Mouse (Mus musculus) ES-E14 (cell line): ENCODE data around the gene Cxcl15. TPM values are rescaled to one million over a fixed set of nuclear protein-coding genes. Genes with fewer than 3 reads are reported as not detected.

Experiments used
- DNase-seq: peaks from one replicate; pipeline ENCODE4 v3.0.0-alpha.2; 2013; ENCODE audit warnings: low read depth, low spot score
- H3K27ac ChIP-seq: 2 replicates; pipeline ENCODE4 v1.5.1; 2012; ENCODE audit warnings: low read depth, mild to moderate bottlenecking, low read length, moderate library complexity, mixed read lengths; ENCODE audit not compliant: poor library complexity, insufficient read depth, severe bottlenecking
- H3K36me3 ChIP-seq: 2 replicates; pipeline ENCODE4 v1.6.1; 2012; ENCODE audit warnings: mild to moderate bottlenecking, low read length, moderate library complexity, mixed read lengths; ENCODE audit not compliant: control insufficient read depth, poor library complexity, insufficient read depth, severe bottlenecking
- H3K4me1 ChIP-seq, 2 experiments: fragments of 150-350 bp in 1 of 2; sonication (generic) in 1 of 2; 2 replicates each; pipeline ENCODE4 v1.6.1; 2012; ENCODE audit warnings: low read length in 2 of 2, mild to moderate bottlenecking in 1 of 2, mixed read lengths in 1 of 2; ENCODE audit not compliant: control insufficient read depth in 2 of 2, insufficient read depth in 2 of 2, poor library complexity in 1 of 2
- H3K4me3 ChIP-seq, 2 experiments: fragments of 150-350 bp in 1 of 2; sonication (generic) in 1 of 2; 2 replicates each; pipeline ENCODE4 v1.5.1; 2012; ENCODE audit warnings: low read length in 2 of 2, low read depth in 1 of 2, mild to moderate bottlenecking in 1 of 2, mixed read lengths in 1 of 2; ENCODE audit not compliant: insufficient read depth in 1 of 2, poor library complexity in 1 of 2, severe bottlenecking in 1 of 2
- H3K9ac ChIP-seq: 2 replicates; pipeline ENCODE4 v1.6.1; 2012; ENCODE audit warnings: low read depth, mild to moderate bottlenecking, low read length, mixed read lengths; ENCODE audit not compliant: poor library complexity, insufficient read depth, severe bottlenecking
- H3K9me3 ChIP-seq: fragments of 150-350 bp; sonication (generic); 2 replicates; pipeline ENCODE4 v1.6.1; 2012; ENCODE audit warnings: low read depth, mild to moderate bottlenecking, low read length; ENCODE audit not compliant: control insufficient read depth, insufficient read depth
- CHD2 ChIP-seq: IDR thresholded peaks from 2 replicates; pipeline ENCODE4 v1.6.1; 2014; ENCODE audit warnings: mild to moderate bottlenecking, low read depth, low read length, inconsistent platforms
- HCFC1 ChIP-seq: IDR thresholded peaks from 2 replicates; pipeline ENCODE4 v1.6.1; 2012; ENCODE audit warnings: low read length, inconsistent platforms, borderline replicate concordance; ENCODE audit not compliant: insufficient read depth
- MAFK ChIP-seq: IDR thresholded peaks from 2 replicates; pipeline ENCODE4 v1.6.1; 2014; ENCODE audit warnings: mild to moderate bottlenecking, low read depth, low read length, inconsistent platforms; ENCODE audit not compliant: insufficient read depth
- ZC3H11A ChIP-seq: IDR thresholded peaks from 2 replicates; pipeline ENCODE4 v1.6.1; 2012; ENCODE audit warnings: low read depth, mild to moderate bottlenecking, inconsistent platforms, low read length, borderline replicate concordance
- ZNF384 ChIP-seq: IDR thresholded peaks from 2 replicates; pipeline ENCODE4 v1.6.1; 2012; ENCODE audit warnings: low read depth, low read length, inconsistent platforms
- in situ Hi-C, 2 experiments: fragments of 600-800 bp; cut with MboI; formaldehyde crosslinking; loops; one replicate each; pipeline ENCODE4 v1.15.1; 2025; ENCODE audit warnings: low sequenced_read_pairs in 2 of 2, inconsistent platforms in 1 of 2; ENCODE audit not compliant: unreplicated experiment in 2 of 2
- total RNA-seq: library from RNA; depleted of rRNA; stranded (reverse); fragments of 300-350 nt; gene quantifications from 2 replicates; pipeline ENCODE4 v1.2.3, GENCODE M21; 2012

Gene Cxcl15
- total RNA-seq, 1 experiment: not detected

DNA sequence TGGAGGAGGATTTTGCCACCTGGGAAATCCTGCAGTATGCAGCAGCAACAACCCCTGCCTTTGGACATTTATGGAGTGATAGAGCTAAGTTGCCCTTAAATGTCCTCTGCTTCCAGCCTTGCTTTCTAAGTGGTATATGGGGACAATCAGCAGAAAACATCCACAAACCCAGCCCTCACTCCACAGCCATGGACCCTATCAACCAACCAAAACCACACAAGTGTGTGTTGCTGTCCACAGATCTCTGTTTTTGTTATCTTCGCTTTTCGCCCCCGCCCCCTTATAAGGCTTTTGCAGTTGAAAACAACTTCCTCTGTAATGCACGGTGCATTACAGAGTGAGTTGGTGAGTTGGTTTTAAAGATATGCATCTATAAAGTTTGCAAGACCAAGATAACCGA lies 18.8 kb upstream of the Cxcl15 start:
- no peaks in the 10 kb centered on the region for H3K36me3 ChIP-seq
- TF ChIP-seq MAFK (no peak), HCFC1 (no peak), ZC3H11A (no peak)
- DNase-seq: no peak
- H3K4me1 ChIP-seq: peaks cover 0 to 9% of the 10 kb centered on the region in 2 experiments; a peak in 2 of 4 replicates
- no peak overlapping the region for H3K27ac ChIP-seq
- H3K4me3 ChIP-seq: no peak overlapping the region
- no peaks in the 10 kb centered on the region for H3K9me3 ChIP-seq
- H3K9ac ChIP-seq: no peak overlapping the region
- in situ Hi-C loops: loop anchor here in 1 of 2 experiments (25.0 kb wide), 1 partner anchor 113 kb away; no protein-coding TSS in a partner anchor

DNA sequence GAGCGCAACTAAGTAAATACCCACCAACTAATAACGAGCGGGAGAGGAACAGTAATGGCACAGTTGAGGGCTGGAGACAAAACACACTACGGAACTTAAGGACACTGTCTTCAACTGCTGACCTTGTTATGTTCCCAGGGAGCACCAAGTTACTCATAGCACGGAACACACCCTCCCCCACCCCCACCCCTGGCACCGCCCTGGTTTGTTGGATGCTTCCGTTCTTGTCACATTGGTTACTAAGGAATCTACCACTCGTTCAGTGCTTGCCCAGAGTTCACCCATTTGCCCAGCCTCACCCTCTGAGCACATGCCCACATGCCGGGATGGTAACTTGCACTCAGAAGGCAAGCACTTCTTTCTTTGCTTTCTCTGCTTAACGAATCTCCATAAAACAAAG lies 16.7 kb upstream of the Cxcl15 start:
- Histone ChIP-seq H3K9me3 (no peaks in the 10 kb centered on the region), H3K27ac (no peak overlapping the region), H3K4me3 (no peak overlapping the region), H3K36me3 (no peaks in the 10 kb centered on the region), H3K9ac (no peak overlapping the region), H3K4me1 (peaks cover 0 to 9% of the 10 kb centered on the region in 2 experiments; a peak in 2 of 4 replicates)
- TF ChIP-seq ZC3H11A: no peak
- TF ChIP-seq HCFC1: no peak
- no peak for TF ChIP-seq ZNF384
- no peak for TF ChIP-seq MAFK
- no peak for TF ChIP-seq CHD2
- in situ Hi-C loops: loop anchor here in 1 of 2 experiments (25.0 kb wide), 1 partner anchor 115 kb away; no protein-coding TSS in a partner anchor
- DNase-seq: no peak

DNA sequence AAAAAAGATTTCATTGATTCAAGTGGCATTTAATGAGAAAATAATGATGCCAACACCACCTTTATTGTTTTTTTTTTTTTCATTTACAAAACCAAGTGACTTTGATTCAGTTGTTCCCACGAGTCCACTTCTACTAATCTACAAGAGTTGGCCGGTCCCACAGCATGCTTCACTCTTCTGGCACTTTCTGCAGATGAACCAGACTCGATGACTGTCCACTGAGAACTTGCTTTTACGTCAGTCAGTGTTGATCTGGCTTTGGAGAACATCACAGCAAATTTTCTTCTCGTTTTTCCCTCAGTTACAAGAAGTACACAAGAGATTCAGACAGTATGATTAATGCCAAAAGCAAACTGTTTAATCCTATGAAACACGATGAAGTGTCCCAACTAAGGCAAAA lies 15.5 kb upstream of the Cxcl15 start:
- Histone ChIP-seq H3K4me3 (no peak overlapping the region), H3K27ac (no peak overlapping the region), H3K9me3 (no peaks in the 10 kb centered on the region), H3K9ac (no peak overlapping the region), H3K4me1 (peaks cover 0 to 9% of the 10 kb centered on the region in 2 experiments; a peak in 2 of 4 replicates), H3K36me3 (no peaks in the 10 kb centered on the region)
- no peak for DNase-seq
- TF ChIP-seq ZNF384 (no peak), ZC3H11A (no peak), CHD2 (no peak), MAFK (no peak), HCFC1 (no peak)
- in situ Hi-C loops: loop anchor here in 1 of 2 experiments (25.0 kb wide), 1 partner anchor 117 kb away; no protein-coding TSS in a partner anchor

DNA sequence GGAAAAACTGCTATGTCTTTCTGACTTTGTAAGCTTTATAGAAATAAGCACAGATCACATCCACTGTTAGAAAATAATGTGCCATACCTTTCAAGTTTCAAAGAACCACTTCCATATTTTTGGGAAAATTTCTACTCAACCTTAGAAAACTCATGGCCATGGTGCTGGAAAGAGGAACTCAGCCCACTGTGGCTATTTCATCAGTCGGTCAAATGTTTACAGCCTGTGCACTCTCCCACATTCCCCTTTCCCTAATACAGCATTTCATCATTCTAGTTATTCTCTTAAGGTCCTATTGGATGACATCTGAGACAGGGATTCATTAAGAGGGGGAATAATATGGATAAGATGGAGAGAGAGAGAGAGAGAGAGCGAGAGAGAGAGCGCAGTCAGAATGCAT lies 10.6 kb upstream of the Cxcl15 start:
- Histone ChIP-seq H3K4me3 (no peak overlapping the region), H3K36me3 (no peaks in the 10 kb centered on the region), H3K9ac (no peak overlapping the region), H3K9me3 (no peaks in the 10 kb centered on the region), H3K4me1 (no peaks in the 10 kb centered on the region), H3K27ac (no peak overlapping the region)
- in situ Hi-C loops: loop anchor here (10.0 to 25.0 kb wide), 2 partner anchors 121 to 129 kb away; no protein-coding TSS in a partner anchor
- DNase-seq: no peak
- TF ChIP-seq HCFC1: no peak
- no peak for TF ChIP-seq MAFK
- no peak for TF ChIP-seq ZC3H11A
- TF ChIP-seq ZNF384: no peak
- no peak for TF ChIP-seq CHD2
